Mouse (Mus musculus) ES-Bruce4 (cell line): ENCODE data around the gene Rab3a.

ENCODE experiments used
- EP300 ChIP-seq: IDR thresholded peaks from 2 replicates; pipeline ENCODE4 v1.6.1; 2011; ENCODE audit warnings: low read depth, low read length; ENCODE audit not compliant: insufficient read depth
- POLR2A ChIP-seq: IDR thresholded peaks from one replicate; pipeline ENCODE4 v1.8.1; 2011; ENCODE audit warnings: low read length; ENCODE audit not compliant: insufficient read depth

DNA sequence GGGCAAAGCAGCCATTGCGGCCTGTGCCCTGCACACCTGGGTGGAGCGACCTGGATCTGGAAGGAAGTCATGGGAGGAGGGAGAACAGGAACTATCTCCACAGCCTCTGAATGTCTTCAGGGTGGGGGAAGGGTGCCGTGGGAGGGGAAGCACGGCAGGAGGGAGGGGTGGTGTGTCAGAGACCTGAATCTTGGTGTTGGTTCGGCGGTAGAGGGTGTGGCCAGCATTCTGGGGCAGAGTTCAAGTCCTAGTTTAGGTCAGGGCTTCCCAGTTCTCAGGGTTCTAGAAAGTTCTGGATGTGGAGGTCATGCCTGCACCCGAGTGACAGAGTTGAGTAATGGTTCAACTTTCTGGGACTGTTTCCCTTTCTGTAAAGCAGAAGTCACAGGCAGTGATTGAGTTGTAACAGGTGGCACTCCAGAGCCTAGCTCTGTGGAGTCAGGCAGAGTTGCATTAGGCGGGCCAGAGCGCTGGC lies 34.6 kb upstream of the Rab3a start:
- TF ChIP-seq EP300 (no peak), POLR2A (no peak)
